ENCODE assay signal across 11 mouse cellular contexts in the genomic region with DNA sequence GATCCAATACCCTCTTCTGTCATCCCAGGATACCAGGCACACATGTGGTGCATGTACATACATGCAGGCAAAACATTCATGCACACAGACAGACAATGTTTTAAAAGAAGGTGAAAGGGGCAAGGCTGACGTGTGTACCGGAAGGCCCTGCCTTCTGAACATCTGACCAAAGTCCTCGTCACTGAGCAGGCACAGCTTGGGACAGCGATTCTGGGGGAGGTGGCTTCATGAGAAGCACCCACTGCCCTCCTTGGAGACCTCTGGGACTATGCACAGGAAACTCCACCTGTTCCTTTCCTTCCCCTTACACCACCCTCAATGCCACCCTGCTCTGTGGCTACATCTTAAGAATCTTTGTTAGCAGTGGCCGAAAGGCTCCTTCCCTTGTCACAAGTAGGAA. TPM values are rescaled to one million over a fixed set of nuclear protein-coding genes. Genes with fewer than 3 reads are reported as not detected.
A peak's percentile ranks its signal among the peaks of the same experiment; 100 is the strongest.
DNase-seq lines count a peak whose midpoint lies in the region; ATAC-seq and TF ChIP-seq lines count a peak whose summit lies in the region.
"Had no signal": no experiment of that assay in that cellular context is flagged by ENCODE, and none has a peak within 500 bp of the region (broad histone marks: within the 10 kb centered on the region; RNA-seq: fewer than 3 reads in every experiment).

No protein-coding gene starts in this region.

- no peak overlapping the region; the same call in 1 of the 2 replicates for H3K9ac ChIP-seq in heart, postnatal 0 days (replicated peaks; ENCODE audit: low read depth, low read length)
- H3K9ac ChIP-seq in midbrain, postnatal 0 days (replicated peaks; ENCODE audit: low read length, poor library complexity, severe bottlenecking): no peak overlapping the region
- no peak overlapping the region for H3K9ac ChIP-seq in intestine, embryonic 15.5 days

- H3K27ac ChIP-seq in heart, postnatal 0 days (ENCODE audit: low read depth): peak overlapping the region; percentile 56
- peak overlapping the region; percentile 56 for H3K27ac ChIP-seq in midbrain, embryonic 10.5 days (replicated peaks)
- no peak overlapping the region for H3K27ac ChIP-seq in midbrain, postnatal 0 days (ENCODE audit: low read depth, low read length)
- 0 out of 2 replicates have a peak overlapping the region, but pooled peaks have one; percentile 11 for H3K27ac ChIP-seq in intestine, embryonic 15.5 days
- peak overlapping the region; percentile 90 for H3K27ac ChIP-seq in olfactory bulb, adult 2 months (ENCODE audit: insufficient read depth, low read depth, low read length)
- H3K27ac ChIP-seq: limb, embryonic 13.5 days had no signal

- no peak for ATAC-seq in heart, postnatal 0 days (ENCODE audit: insufficient read depth, low read depth)
- no peak for ATAC-seq in midbrain, postnatal 0 days (ENCODE audit: low FRiP score)
- peak; percentile 45 for ATAC-seq in intestine, embryonic 15.5 days

- WGBS in heart, postnatal 0 days: 73% methylated on average over 5 of the region's 5 CpGs
- 90% methylated on average over 5 of the region's 5 CpGs for WGBS in midbrain, embryonic 10.5 days
- 91% methylated on average over 5 of the region's 5 CpGs for WGBS in midbrain, postnatal 0 days
- WGBS in intestine, embryonic 15.5 days: 79% methylated on average over 5 of the region's 5 CpGs
- 77% methylated on average over 5 of the region's 5 CpGs for WGBS in olfactory bulb, adult 2 months

- H3K9me3 ChIP-seq in heart, postnatal 0 days (replicated peaks; ENCODE audit: control insufficient read depth, low read length): no peaks in the 10 kb centered on the region
- no peaks in the 10 kb centered on the region for H3K9me3 ChIP-seq in midbrain, embryonic 10.5 days (replicated peaks)
- H3K9me3 ChIP-seq in midbrain, postnatal 0 days (ENCODE audit: low read length): no peaks in the 10 kb centered on the region
- no peaks in the 10 kb centered on the region for H3K9me3 ChIP-seq in intestine, embryonic 15.5 days
- H3K9me3 ChIP-seq: forebrain, embryonic 10.5 days; heart, embryonic 10.5 days; limb, embryonic 13.5 days had no signal

- no peak for DNase-seq in heart, postnatal 0 days (ENCODE audit: low spot score)
- no peak for DNase-seq in heart, postnatal 25 days (ENCODE audit: low spot score)
- no peak for DNase-seq in midbrain, embryonic 10.5 days (ENCODE audit: low spot score)
- DNase-seq in midbrain, postnatal 0 days (ENCODE audit: low spot score): no peak
- no peak for DNase-seq in adrenal gland, adult 2 months
- no peak for DNase-seq in left cerebral cortex, adult 8-10 months (ENCODE audit: low spot score in 2 of 2)

- no peak for TF ChIP-seq POLR2A in olfactory bulb, adult 2 months (IDR thresholded peaks at IDR 0.05; ENCODE audit: insufficient read depth, low read depth, low read length)

- TF ChIP-seq EP300 in heart, postnatal 0 days (IDR thresholded peaks at IDR 0.05; ENCODE audit: low read depth): no peak

- no peak for TF ChIP-seq CTCF in heart, postnatal 0 days (IDR thresholded peaks at IDR 0.05; ENCODE audit: low read depth)
- TF ChIP-seq CTCF in midbrain, postnatal 0 days (IDR thresholded peaks at IDR 0.05): no peak
- TF ChIP-seq CTCF in olfactory bulb, adult 2 months (IDR thresholded peaks at IDR 0.05; ENCODE audit: insufficient read depth, low read depth, low read length): no peak

- intact Hi-C loops in heart, postnatal 25 days (cut with DNase I): no loop called here

- no peak overlapping the region for H3K4me2 ChIP-seq in heart, postnatal 0 days (ENCODE audit: low read depth, low read length)
- no peak overlapping the region for H3K4me2 ChIP-seq in midbrain, postnatal 0 days (ENCODE audit: low read depth, low read length, poor library complexity, severe bottlenecking)
- no peak overlapping the region; the same call in 1 of the 2 replicates for H3K4me2 ChIP-seq in intestine, embryonic 15.5 days (replicated peaks)
- H3K4me2 ChIP-seq: limb, embryonic 13.5 days had no signal

- H3K4me1 ChIP-seq in heart, postnatal 0 days (ENCODE audit: control insufficient read depth, insufficient read depth): peaks cover 66% of the 10 kb centered on the region
- peaks cover 57% of the 10 kb centered on the region for H3K4me1 ChIP-seq in midbrain, embryonic 10.5 days
- peaks cover 11% of the 10 kb centered on the region; the same call in 1 of the 2 replicates for H3K4me1 ChIP-seq in midbrain, postnatal 0 days (ENCODE audit: insufficient read depth, low read length)
- H3K4me1 ChIP-seq in intestine, embryonic 15.5 days (replicated peaks): peaks cover 53% of the 10 kb centered on the region
- peaks cover 50% of the 10 kb centered on the region for H3K4me1 ChIP-seq in olfactory bulb, adult 2 months (ENCODE audit: control insufficient read depth, insufficient read depth, low read length)

- H3K36me3 ChIP-seq in heart, postnatal 0 days (replicated peaks; ENCODE audit: control insufficient read depth, insufficient read depth, low read length): no peaks in the 10 kb centered on the region
- no peaks in the 10 kb centered on the region for H3K36me3 ChIP-seq in midbrain, embryonic 10.5 days
- H3K36me3 ChIP-seq in midbrain, postnatal 0 days (ENCODE audit: insufficient read depth, low read length): no peaks in the 10 kb centered on the region
- no peaks in the 10 kb centered on the region for H3K36me3 ChIP-seq in intestine, embryonic 15.5 days
- H3K36me3 ChIP-seq: forebrain, embryonic 10.5 days; heart, embryonic 10.5 days; limb, embryonic 13.5 days had no signal

- H3K27me3 ChIP-seq in heart, postnatal 0 days (ENCODE audit: control insufficient read depth, insufficient read depth, low read length): no peaks in the 10 kb centered on the region
- no peaks in the 10 kb centered on the region for H3K27me3 ChIP-seq in midbrain, embryonic 10.5 days (ENCODE audit: low read depth, poor library complexity, severe bottlenecking)
- H3K27me3 ChIP-seq in midbrain, postnatal 0 days (ENCODE audit: insufficient read depth, low read length): no peaks in the 10 kb centered on the region
- H3K27me3 ChIP-seq in intestine, embryonic 15.5 days (replicated peaks): no peaks in the 10 kb centered on the region
- H3K27me3 ChIP-seq: limb, embryonic 13.5 days had no signal

- no peak overlapping the region for H3K4me3 ChIP-seq in heart, postnatal 0 days (ENCODE audit: low read depth, low read length)
- H3K4me3 ChIP-seq in midbrain, embryonic 10.5 days: no peak overlapping the region
- H3K4me3 ChIP-seq in midbrain, postnatal 0 days (ENCODE audit: low read depth, low read length): no peak overlapping the region
- no peak overlapping the region for H3K4me3 ChIP-seq in intestine, embryonic 15.5 days (replicated peaks)
- H3K4me3 ChIP-seq in olfactory bulb, adult 2 months (ENCODE audit: insufficient read depth, low read depth, low read length): no peak overlapping the region
- H3K4me3 ChIP-seq: forebrain, embryonic 10.5 days; heart, embryonic 10.5 days; limb, embryonic 13.5 days had no signal

RNA-seq across cellular contexts. Expression of a gene that starts 37.4 kb away (rescaled TPM):
- 49.8 and 50.1 TPM in 2 replicates for total RNA-seq in heart, postnatal 0 days (2014; rRNA removed; ENCODE audit: low replicate concordance)
- polyA plus RNA-seq in heart, postnatal 0 days (2015; fragmentation: Nextera tagmentation; extraction: Ambion mirVana): 21.4 TPM in 2 replicates
- total RNA-seq in heart, postnatal 25 days (2021): 10 to 100 TPM; 48.9 to 53.8 TPM
- 11.3 and 14.9 TPM in 2 replicates for polyA plus RNA-seq in midbrain, embryonic 10.5 days (2016; fragmentation: Nextera tagmentation; extraction: Ambion mirVana)
- 40.2 and 54.1 TPM in 2 replicates for total RNA-seq in midbrain, postnatal 0 days (2014; rRNA removed)
- polyA plus RNA-seq in midbrain, postnatal 0 days (2015; fragmentation: Nextera tagmentation; extraction: Ambion mirVana): 20.0 and 21.6 TPM in 2 replicates
- 11.6 and 12.1 TPM in 2 replicates for polyA plus RNA-seq in intestine, embryonic 15.5 days (2015; fragmentation: Nextera tagmentation; extraction: Ambion mirVana)
- polyA plus RNA-seq in olfactory bulb, adult 2 months (2012; ENCODE audit: insufficient read depth, insufficient read length, low replicate concordance, missing spikeins): not detected in 2 replicates
- 10 to 100 TPM; 28.9 to 34.0 TPM for total RNA-seq in adrenal gland, adult 2 months (2021)
- 13.8 and 16.1 TPM in 2 replicates for polyA plus RNA-seq in adrenal gland, adult 2 months (2012; rRNA removed)
- total RNA-seq in left cerebral cortex, adult 8-10 months (2022): 10 to 100 TPM; 62.7 to 77.3 (median 68.8) TPM
